20 mouse cellular contexts compared by ENCODE assay signal in the genomic region with DNA sequence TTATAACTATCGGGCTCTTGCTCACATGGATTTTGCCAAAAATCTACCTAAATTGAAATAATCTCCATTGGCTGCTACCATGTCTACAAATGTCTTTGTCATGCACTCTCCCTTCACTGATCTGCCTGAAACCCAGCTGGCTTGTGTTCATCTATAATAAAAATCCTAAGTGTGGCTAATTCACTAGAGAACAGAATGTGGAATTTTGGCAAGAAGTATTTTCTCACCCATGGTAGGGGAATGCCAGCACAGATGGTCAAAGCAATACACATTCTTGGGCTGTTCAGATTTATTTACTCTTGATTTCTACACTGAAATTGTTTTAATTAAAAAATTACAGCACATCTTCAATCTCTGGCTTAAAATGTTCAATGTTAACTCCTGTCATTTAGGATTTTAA.
DNase-seq lines count a peak whose midpoint lies in the region; ATAC-seq lines count a peak whose summit lies in the region.
"Had no signal": no experiment of that assay in that cellular context is flagged by ENCODE, and none has a peak within 500 bp of the region (broad histone marks: within the 10 kb centered on the region; RNA-seq: fewer than 3 reads in every experiment).

No protein-coding gene starts in this region.

- intact Hi-C loops in heart, postnatal 36 days (cut with DNase I), result no loop called here

- H3K9ac ChIP-seq in forebrain, embryonic 13.5 days, result no peak overlapping the region
- no peak overlapping the region for H3K9ac ChIP-seq in forebrain, embryonic 11.5 days (ENCODE audit: low read length)
- H3K9ac ChIP-seq: embryonic facial prominence, embryonic 15.5 days; heart, embryonic 12.5 days; liver, postnatal 0 days; neural tube, embryonic 12.5 days had no signal

- H3K4me3 ChIP-seq in forebrain, embryonic 13.5 days, result no peak overlapping the region
- no peak overlapping the region for H3K4me3 ChIP-seq in forebrain, embryonic 11.5 days (ENCODE audit: low read depth, low read length)
- H3K4me3 ChIP-seq: embryonic facial prominence, embryonic 15.5 days; heart, embryonic 12.5 days; megakaryocyte, embryonic 14.5 days; neural tube, embryonic 12.5 days had no signal

- ATAC-seq in forebrain, embryonic 13.5 days, result peak; percentile 82
- ATAC-seq in forebrain, embryonic 11.5 days (replicated peaks; ENCODE audit: low FRiP score), result no peak
- ATAC-seq: liver, postnatal 0 days had no signal

- no peak overlapping the region for H3K27ac ChIP-seq in forebrain, embryonic 13.5 days
- no peak overlapping the region for H3K27ac ChIP-seq in forebrain, embryonic 11.5 days (ENCODE audit: low read depth, low read length)
- H3K27ac ChIP-seq: embryonic facial prominence, embryonic 15.5 days; neural tube, embryonic 12.5 days had no signal

- 88% methylated on average over 1 of the region's 1 CpGs for WGBS in forebrain, embryonic 13.5 days
- 94% methylated on average over 1 of the region's 1 CpGs for WGBS in forebrain, embryonic 11.5 days

- no peaks in the 10 kb centered on the region for H3K9me3 ChIP-seq in forebrain, embryonic 13.5 days (replicated peaks)
- H3K9me3 ChIP-seq in forebrain, embryonic 11.5 days (ENCODE audit: control insufficient read depth, low read length), result no peaks in the 10 kb centered on the region
- H3K9me3 ChIP-seq: embryonic facial prominence, embryonic 15.5 days; neural tube, embryonic 12.5 days had no signal

- no peak for DNase-seq in forebrain, embryonic 11.5 days (ENCODE audit: low spot score)
- DNase-seq in layer of hippocampus, adult 11-12 months (ENCODE audit: low spot score), result peak; percentile 19
- no peak for DNase-seq in layer of hippocampus, postnatal 10 days (ENCODE audit: low spot score in 2 of 2)
- peak; percentile 21 to 31 for DNase-seq in right cerebral cortex, postnatal 10 days (ENCODE audit: low spot score in 2 of 2)
- DNase-seq in right cerebral cortex, postnatal 25 days, result no peak
- no peak for DNase-seq in kidney, postnatal 4 days
- DNase-seq in heart, postnatal 36 days, result no peak
- DNase-seq: adrenal gland, postnatal 10 days; cerebellum, adult 9-10 months; kidney, adult 2 months; kidney, postnatal 14 days; liver; liver, postnatal 0 days; lung, postnatal 14 days; thymus, adult 2 months had no signal

- H3K36me3 ChIP-seq in forebrain, embryonic 13.5 days (ENCODE audit: poor library complexity, severe bottlenecking), result no peaks in the 10 kb centered on the region
- no peaks in the 10 kb centered on the region for H3K36me3 ChIP-seq in forebrain, embryonic 11.5 days (ENCODE audit: control insufficient read depth, insufficient read depth, low read length)
- H3K36me3 ChIP-seq: embryonic facial prominence, embryonic 15.5 days; heart, embryonic 12.5 days; neural tube, embryonic 12.5 days had no signal

- no peaks in the 10 kb centered on the region for H3K27me3 ChIP-seq in forebrain, embryonic 13.5 days
- no peaks in the 10 kb centered on the region for H3K27me3 ChIP-seq in forebrain, embryonic 11.5 days (ENCODE audit: control insufficient read depth, insufficient read depth, low read length)
- H3K27me3 ChIP-seq: embryonic facial prominence, embryonic 15.5 days; heart, embryonic 12.5 days; megakaryocyte, embryonic 14.5 days; neural tube, embryonic 12.5 days had no signal

- no peak overlapping the region for H3K4me2 ChIP-seq in forebrain, embryonic 13.5 days
- H3K4me2 ChIP-seq in forebrain, embryonic 11.5 days (ENCODE audit: low read depth, low read length, severe bottlenecking), result no peak overlapping the region
- H3K4me2 ChIP-seq: embryonic facial prominence, embryonic 15.5 days; heart, embryonic 12.5 days; neural tube, embryonic 12.5 days had no signal

- no peaks in the 10 kb centered on the region for H3K4me1 ChIP-seq in forebrain, embryonic 13.5 days
- H3K4me1 ChIP-seq in forebrain, embryonic 11.5 days (replicated peaks; ENCODE audit: control insufficient read depth, insufficient read depth, low read length), result no peaks in the 10 kb centered on the region
- H3K4me1 ChIP-seq: embryonic facial prominence, embryonic 15.5 days; heart, embryonic 12.5 days; megakaryocyte, embryonic 14.5 days; neural tube, embryonic 12.5 days had no signal

Comparison
In these comparisons a context has a peak if more than half of its experiments do, and no peak if none do; other contexts are left out.
1. DNase-seq: peak in layer of hippocampus, adult 11-12 months (single experiment) and right cerebral cortex, postnatal 10 days (2 of 2); none in forebrain, embryonic 11.5 days (single experiment), layer of hippocampus, postnatal 10 days (0 of 2), right cerebral cortex, postnatal 25 days (single experiment), kidney, postnatal 4 days (0 of 2) and heart, postnatal 36 days (0 of 2).